Mouse (Mus musculus): ENCODE data around the gene Guca2a. TPM values are rescaled to one million over a fixed set of nuclear protein-coding genes. Genes with fewer than 3 reads are reported as not detected.
"Not testable (repeated sequence)": the region's sequence is repeated elsewhere in the genome, so short reads cannot be mapped to it uniquely, and the experiment has no call there.

The Guca2a gene
- polyA plus RNA-seq, 1 experiment from 2014 or later = not detected

GRCm38 (mm10) chr4:119627317-119627716 lies 10.2 kb upstream of the Guca2a start:
- H3K4me2 ChIP-seq (replicated peaks) = no peak overlapping the region
- WGBS = 78% methylated on average over 4 of the region's 4 CpGs
- peaks cover 39% of the 10 kb centered on the region for H3K36me3 ChIP-seq
- no peak overlapping the region for H3K9ac ChIP-seq
- H3K27me3 ChIP-seq = no peaks in the 10 kb centered on the region
- no peak overlapping the region for H3K4me3 ChIP-seq
- ATAC-seq (ENCODE audit: low FRiP score) = no peak
- H3K4me1 ChIP-seq = peaks cover 6% of the 10 kb centered on the region; the same call in 1 of the 2 replicates
- peak overlapping the region; percentile 12; the same call in 1 of the 2 replicates for H3K27ac ChIP-seq
- no peaks in the 10 kb centered on the region for H3K9me3 ChIP-seq (replicated peaks)

- H3K4me2 ChIP-seq (replicated peaks); H3K27ac ChIP-seq; ATAC-seq (ENCODE audit: low FRiP score); H3K9me3 ChIP-seq (replicated peaks); H3K27me3 ChIP-seq; H3K9ac ChIP-seq; H3K4me3 ChIP-seq: not testable (repeated sequence)
- peaks cover 16% of the 10 kb centered on the region for H3K4me1 ChIP-seq
- WGBS = 81% methylated on average over 4 of the region's 4 CpGs
- peaks cover 29% of the 10 kb centered on the region for H3K36me3 ChIP-seq
These were observed 9.1 kb upstream of the Guca2a start for GRCm38 (mm10) chr4:119628363-119628762.

GRCm38 (mm10) chr4:119631115-119631919 lies 6.2 kb upstream of the Guca2a start:
- Histone ChIP-seq H3K27me3 (no peaks in the 10 kb centered on the region), H3K4me1 (peaks cover 29% of the 10 kb centered on the region), H3K4me2 (replicated peaks) (no peak overlapping the region), H3K36me3 (peaks cover 15% of the 10 kb centered on the region), H3K9me3 (replicated peaks) (no peaks in the 10 kb centered on the region), H3K9ac (no peak overlapping the region), H3K4me3 (no peak overlapping the region), H3K27ac (no peak overlapping the region)
- peak; percentile 46; the same call in 1 of the 2 replicates for ATAC-seq (ENCODE audit: low FRiP score)
- 81% methylated on average over 11 of the region's 11 CpGs for WGBS

GRCm38 (mm10) chr4:119632721-119633120 lies 4.8 kb upstream of the Guca2a start:
- ATAC-seq (ENCODE audit: low FRiP score) = no peak
- Histone ChIP-seq H3K4me1 (peaks cover 30% of the 10 kb centered on the region), H3K36me3 (peaks cover 13% of the 10 kb centered on the region), H3K9ac (no peak overlapping the region), H3K9me3 (replicated peaks) (no peaks in the 10 kb centered on the region), H3K27ac (peak overlapping the region; percentile 48), H3K27me3 (no peaks in the 10 kb centered on the region), H3K4me3 (no peak overlapping the region), H3K4me2 (replicated peaks) (no peak overlapping the region)
- 73% methylated on average over 7 of the region's 7 CpGs for WGBS

- 51% methylated on average over 7 of the region's 7 CpGs for WGBS
- peak overlapping the region; percentile 48 for H3K27ac ChIP-seq
These were observed 4.2 kb upstream of the Guca2a start for GRCm38 (mm10) chr4:119633342-119633741.

GRCm38 (mm10) chr4:119633948-119634347 lies 3.6 kb upstream of the Guca2a start:
- no peak overlapping the region for H3K4me2 ChIP-seq (replicated peaks)
- no peak overlapping the region for H3K9ac ChIP-seq
- H3K27ac ChIP-seq = no peak overlapping the region
- no peaks in the 10 kb centered on the region for H3K27me3 ChIP-seq
- no peak for ATAC-seq (ENCODE audit: low FRiP score)
- H3K36me3 ChIP-seq = peaks cover 12% of the 10 kb centered on the region
- H3K9me3 ChIP-seq (replicated peaks) = no peaks in the 10 kb centered on the region
- 82% methylated on average over 3 of the region's 3 CpGs for WGBS
- H3K4me1 ChIP-seq = peaks cover 30% of the 10 kb centered on the region
- no peak overlapping the region for H3K4me3 ChIP-seq

More at GRCm38 (mm10) chr4:119633342-119633741, 4.2 kb upstream of the Guca2a start:
- Histone ChIP-seq H3K36me3 (peaks cover 13% of the 10 kb centered on the region), H3K4me1 (peaks cover 30% of the 10 kb centered on the region), H3K9ac (no peak overlapping the region), H3K4me3 (no peak overlapping the region), H3K27me3 (no peaks in the 10 kb centered on the region), H3K9me3 (replicated peaks) (no peaks in the 10 kb centered on the region), H3K4me2 (replicated peaks) (no peak overlapping the region)
- ATAC-seq (ENCODE audit: low FRiP score) = peak; percentile 54

GRCm38 (mm10) chr4:119634908-119635660 lies 2.4 kb upstream of the Guca2a start:
- 67% methylated on average over 6 of the region's 6 CpGs for WGBS

GRCm38 (mm10) chr4:119635686-119636085 lies 1.8 kb upstream of the Guca2a start:
- no peak overlapping the region for H3K4me3 ChIP-seq
- 83% methylated on average over 8 of the region's 8 CpGs for WGBS
- ATAC-seq (ENCODE audit: low FRiP score) = no peak

More at GRCm38 (mm10) chr4:119634908-119635660, 2.4 kb upstream of the Guca2a start:
- no peak for ATAC-seq (ENCODE audit: low FRiP score)
- H3K27me3 ChIP-seq = no peaks in the 10 kb centered on the region
- no peaks in the 10 kb centered on the region for H3K9me3 ChIP-seq (replicated peaks)
- H3K27ac ChIP-seq = no peak overlapping the region
- peaks cover 2% of the 10 kb centered on the region; the same call in 1 of the 2 replicates for H3K36me3 ChIP-seq
- H3K9ac ChIP-seq = no peak overlapping the region
- H3K4me3 ChIP-seq = no peak overlapping the region
- H3K4me1 ChIP-seq = peaks cover 30% of the 10 kb centered on the region
- H3K4me2 ChIP-seq (replicated peaks) = no peak overlapping the region

GRCm38 (mm10) chr4:119636731-119637130 lies 773 bp upstream of the Guca2a start:
- no peak overlapping the region for H3K9ac ChIP-seq
- H3K9me3 ChIP-seq (replicated peaks) = no peaks in the 10 kb centered on the region
- H3K4me2 ChIP-seq (replicated peaks) = no peak overlapping the region
- H3K27me3 ChIP-seq = no peaks in the 10 kb centered on the region
- WGBS = 85% methylated on average over 7 of the region's 7 CpGs
- H3K4me3 ChIP-seq = no peak overlapping the region
- peaks cover 29% of the 10 kb centered on the region for H3K4me1 ChIP-seq
- no peaks in the 10 kb centered on the region for H3K36me3 ChIP-seq
- H3K27ac ChIP-seq = no peak overlapping the region
- no peak for ATAC-seq (ENCODE audit: low FRiP score)

More at GRCm38 (mm10) chr4:119635686-119636085, 1.8 kb upstream of the Guca2a start:
- Histone ChIP-seq H3K27ac (no peak overlapping the region), H3K9ac (no peak overlapping the region), H3K36me3 (no peaks in the 10 kb centered on the region), H3K27me3 (no peaks in the 10 kb centered on the region), H3K4me1 (peaks cover 30% of the 10 kb centered on the region), H3K4me2 (replicated peaks) (no peak overlapping the region), H3K9me3 (replicated peaks) (no peaks in the 10 kb centered on the region)

GRCm38 (mm10) chr4:119637946-119638345 lies 442 bp downstream of the Guca2a start:
- WGBS = 81% methylated on average over 6 of the region's 6 CpGs
- no peak overlapping the region for H3K4me3 ChIP-seq
- H3K9me3 ChIP-seq (replicated peaks) = no peaks in the 10 kb centered on the region; the same call in 1 of the 2 replicates
- no peaks in the 10 kb centered on the region for H3K36me3 ChIP-seq
- peaks cover 18% of the 10 kb centered on the region for H3K4me1 ChIP-seq
- no peak overlapping the region for H3K27ac ChIP-seq
- H3K9ac ChIP-seq = no peak overlapping the region
- no peaks in the 10 kb centered on the region for H3K27me3 ChIP-seq
- no peak for ATAC-seq (ENCODE audit: low FRiP score)
- H3K4me2 ChIP-seq (replicated peaks) = no peak overlapping the region

GRCm38 (mm10) chr4:119638656-119639055 lies 1.2 kb downstream of the Guca2a start:
- 54% methylated on average over 11 of the region's 11 CpGs for WGBS

GRCm38 (mm10) chr4:119642666-119643065 lies 5.2 kb downstream of the Guca2a start:
- 85% methylated on average over 4 of the region's 4 CpGs for WGBS
- H3K9ac ChIP-seq = no peak overlapping the region
- H3K27me3 ChIP-seq = no peaks in the 10 kb centered on the region
- no peak overlapping the region for H3K27ac ChIP-seq
- H3K9me3 ChIP-seq (replicated peaks) = no peaks in the 10 kb centered on the region; the same call in 1 of the 2 replicates
- H3K36me3 ChIP-seq = no peaks in the 10 kb centered on the region
- no peak overlapping the region for H3K4me2 ChIP-seq (replicated peaks)
- H3K4me1 ChIP-seq = no peaks in the 10 kb centered on the region
- H3K4me3 ChIP-seq = no peak overlapping the region
- no peak for ATAC-seq (ENCODE audit: low FRiP score)

More at GRCm38 (mm10) chr4:119638656-119639055, 1.2 kb downstream of the Guca2a start:
- ATAC-seq (ENCODE audit: low FRiP score) = no peak
- H3K27ac ChIP-seq = no peak overlapping the region
- no peak overlapping the region for H3K9ac ChIP-seq
- H3K4me2 ChIP-seq (replicated peaks) = no peak overlapping the region
- peaks cover 11% of the 10 kb centered on the region for H3K4me1 ChIP-seq
- no peaks in the 10 kb centered on the region for H3K27me3 ChIP-seq
- H3K36me3 ChIP-seq = no peaks in the 10 kb centered on the region
- H3K4me3 ChIP-seq = no peak overlapping the region
- H3K9me3 ChIP-seq (replicated peaks) = no peaks in the 10 kb centered on the region; the same call in 1 of the 2 replicates
